Mouse (Mus musculus) leukemia stem cell, adult 10-12 weeks (primary cell): ENCODE measurements around the gene Irx1. TPM values are rescaled to one million over a fixed set of nuclear protein-coding genes. Genes with fewer than 3 reads are reported as not detected.

Source experiments
- polyA plus RNA-seq: library from polyadenylated mRNA; stranded (reverse); fragments of >175 nt; gene quantifications from 2 replicates; pipeline ENCODE4 v1.2.3, GENCODE M21; 2012; ENCODE audit warnings: low replicate concordance

Gene Irx1
- polyA plus RNA-seq, result not detected in 2 replicates

GRCm38 (mm10) chr13:71963356-71964351, at the start of gene Irx1:
Gene Irx1 (minus strand): TSS chr13:71963723.

